Mouse (Mus musculus): Measurements from ENCODE around the gene Hist1h2ab. TPM values are rescaled to one million over a fixed set of nuclear protein-coding genes. Genes with fewer than 3 reads are reported as not detected.
A peak's percentile ranks its signal among the peaks of the same experiment; 100 is the strongest.
"Not testable (repeated sequence)": the region's sequence is repeated elsewhere in the genome, so short reads cannot be mapped to it uniquely, and the experiment has no call there.

Hist1h2ab gene
- polyA plus RNA-seq, 1 experiment from 2014 or later = 1.1 TPM

GRCm38 (mm10) chr13:23740256-23740840 is 10.6 kb upstream of the Hist1h2ab start:
- 41% methylated on average over 13 of the region's 13 CpGs for WGBS
- no peak for ATAC-seq

GRCm38 (mm10) chr13:23740910-23741309 is 10.0 kb upstream of the Hist1h2ab start:
- H3K27me3 ChIP-seq (ENCODE audit: control insufficient read depth, insufficient read depth, low read depth, low read length) = no peaks in the 10 kb centered on the region
- H3K9me3 ChIP-seq (replicated peaks; ENCODE audit: control insufficient read depth, low read length, poor library complexity, severe bottlenecking) = no peaks in the 10 kb centered on the region
- no peak overlapping the region for H3K4me2 ChIP-seq (ENCODE audit: low read length)
- no peak overlapping the region for H3K27ac ChIP-seq (ENCODE audit: low read length)
- H3K4me3 ChIP-seq (ENCODE audit: low read depth, low read length) = no peak overlapping the region
- no peak overlapping the region for H3K9ac ChIP-seq (ENCODE audit: low read depth, low read length)
- 60% methylated on average over 5 of the region's 5 CpGs for WGBS
- peaks cover 17% of the 10 kb centered on the region for H3K4me1 ChIP-seq (ENCODE audit: control insufficient read depth, insufficient read depth, low read length)
- no peak for ATAC-seq
- no peaks in the 10 kb centered on the region for H3K36me3 ChIP-seq (ENCODE audit: control insufficient read depth, insufficient read depth, low read length)

More at GRCm38 (mm10) chr13:23740256-23740840, 10.6 kb upstream of the Hist1h2ab start:
- peak overlapping the region; percentile 95 for H3K4me2 ChIP-seq (ENCODE audit: low read length)
- H3K36me3 ChIP-seq (ENCODE audit: control insufficient read depth, insufficient read depth, low read length) = no peaks in the 10 kb centered on the region
- H3K9ac ChIP-seq (ENCODE audit: low read depth, low read length) = peak overlapping the region; percentile 45; the same call in 1 of the 2 replicates
- no peaks in the 10 kb centered on the region for H3K9me3 ChIP-seq (replicated peaks; ENCODE audit: control insufficient read depth, low read length, poor library complexity, severe bottlenecking)
- peak overlapping the region; percentile 56 for H3K27ac ChIP-seq (ENCODE audit: low read length)
- H3K27me3 ChIP-seq (ENCODE audit: control insufficient read depth, insufficient read depth, low read depth, low read length) = no peaks in the 10 kb centered on the region
- peak overlapping the region; percentile 55 for H3K4me3 ChIP-seq (ENCODE audit: low read depth, low read length)
- peaks cover 17% of the 10 kb centered on the region for H3K4me1 ChIP-seq (ENCODE audit: control insufficient read depth, insufficient read depth, low read length)

- Histone ChIP-seq H3K4me1 (ENCODE audit: control insufficient read depth, insufficient read depth, low read length) (peaks cover 17% of the 10 kb centered on the region), H3K36me3 (ENCODE audit: control insufficient read depth, insufficient read depth, low read length) (no peaks in the 10 kb centered on the region), H3K27ac (ENCODE audit: low read length) (no peak overlapping the region), H3K4me3 (ENCODE audit: low read depth, low read length) (no peak overlapping the region), H3K4me2 (ENCODE audit: low read length) (no peak overlapping the region), H3K9me3 (replicated peaks; ENCODE audit: control insufficient read depth, low read length, poor library complexity, severe bottlenecking) (no peaks in the 10 kb centered on the region), H3K9ac (ENCODE audit: low read depth, low read length) (no peak overlapping the region), H3K27me3 (ENCODE audit: control insufficient read depth, insufficient read depth, low read depth, low read length) (no peaks in the 10 kb centered on the region)
- ATAC-seq = no peak
Observed at GRCm38 (mm10) chr13:23742007-23742406, 8.9 kb upstream of the Hist1h2ab start.

DNA sequence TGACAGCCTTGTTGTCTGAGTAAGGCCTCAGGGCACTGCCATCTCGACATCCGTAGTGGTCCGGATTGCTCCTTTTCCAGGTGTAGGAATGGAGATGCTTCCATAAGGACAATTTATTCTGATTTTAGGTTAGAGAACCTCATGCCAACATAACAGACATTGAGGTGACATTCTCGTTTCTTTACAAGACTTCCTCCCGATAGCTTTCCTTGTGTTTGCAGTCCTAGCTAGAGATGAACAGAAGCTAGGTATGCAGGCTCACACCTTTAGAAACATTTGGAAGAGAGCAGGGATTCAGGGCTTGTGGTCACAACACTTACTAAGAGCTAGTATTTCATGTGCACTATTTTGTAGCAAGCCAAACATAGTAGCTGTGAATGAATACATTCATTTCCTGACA is 7.7 kb upstream of the Hist1h2ab start:
- H3K27ac ChIP-seq (ENCODE audit: low read length) = no peak overlapping the region
- ATAC-seq = no peak

GRCm38 (mm10) chr13:23743963-23744362 is 7.0 kb upstream of the Hist1h2ab start:
- Histone ChIP-seq H3K4me3 (ENCODE audit: low read depth, low read length) (no peak overlapping the region), H3K4me1 (ENCODE audit: control insufficient read depth, insufficient read depth, low read length) (peaks cover 20% of the 10 kb centered on the region), H3K27me3 (ENCODE audit: control insufficient read depth, insufficient read depth, low read depth, low read length) (no peaks in the 10 kb centered on the region), H3K9me3 (replicated peaks; ENCODE audit: control insufficient read depth, low read length, poor library complexity, severe bottlenecking) (no peaks in the 10 kb centered on the region), H3K9ac (ENCODE audit: low read depth, low read length) (no peak overlapping the region), H3K27ac (ENCODE audit: low read length) (no peak overlapping the region), H3K36me3 (ENCODE audit: control insufficient read depth, insufficient read depth, low read length) (no peaks in the 10 kb centered on the region), H3K4me2 (ENCODE audit: low read length) (no peak overlapping the region)
- no peak for ATAC-seq
- WGBS = 39% methylated on average over 4 of the region's 4 CpGs

More for the DNA sequence above, 7.7 kb upstream of the Hist1h2ab start:
- Histone ChIP-seq H3K4me3 (ENCODE audit: low read depth, low read length) (no peak overlapping the region), H3K4me2 (ENCODE audit: low read length) (no peak overlapping the region), H3K27me3 (ENCODE audit: control insufficient read depth, insufficient read depth, low read depth, low read length) (no peaks in the 10 kb centered on the region), H3K36me3 (ENCODE audit: control insufficient read depth, insufficient read depth, low read length) (no peaks in the 10 kb centered on the region), H3K4me1 (ENCODE audit: control insufficient read depth, insufficient read depth, low read length) (peaks cover 22% of the 10 kb centered on the region), H3K9me3 (replicated peaks; ENCODE audit: control insufficient read depth, low read length, poor library complexity, severe bottlenecking) (no peaks in the 10 kb centered on the region), H3K9ac (ENCODE audit: low read depth, low read length) (no peak overlapping the region)
- WGBS = 82% methylated on average over 5 of the region's 5 CpGs

DNA sequence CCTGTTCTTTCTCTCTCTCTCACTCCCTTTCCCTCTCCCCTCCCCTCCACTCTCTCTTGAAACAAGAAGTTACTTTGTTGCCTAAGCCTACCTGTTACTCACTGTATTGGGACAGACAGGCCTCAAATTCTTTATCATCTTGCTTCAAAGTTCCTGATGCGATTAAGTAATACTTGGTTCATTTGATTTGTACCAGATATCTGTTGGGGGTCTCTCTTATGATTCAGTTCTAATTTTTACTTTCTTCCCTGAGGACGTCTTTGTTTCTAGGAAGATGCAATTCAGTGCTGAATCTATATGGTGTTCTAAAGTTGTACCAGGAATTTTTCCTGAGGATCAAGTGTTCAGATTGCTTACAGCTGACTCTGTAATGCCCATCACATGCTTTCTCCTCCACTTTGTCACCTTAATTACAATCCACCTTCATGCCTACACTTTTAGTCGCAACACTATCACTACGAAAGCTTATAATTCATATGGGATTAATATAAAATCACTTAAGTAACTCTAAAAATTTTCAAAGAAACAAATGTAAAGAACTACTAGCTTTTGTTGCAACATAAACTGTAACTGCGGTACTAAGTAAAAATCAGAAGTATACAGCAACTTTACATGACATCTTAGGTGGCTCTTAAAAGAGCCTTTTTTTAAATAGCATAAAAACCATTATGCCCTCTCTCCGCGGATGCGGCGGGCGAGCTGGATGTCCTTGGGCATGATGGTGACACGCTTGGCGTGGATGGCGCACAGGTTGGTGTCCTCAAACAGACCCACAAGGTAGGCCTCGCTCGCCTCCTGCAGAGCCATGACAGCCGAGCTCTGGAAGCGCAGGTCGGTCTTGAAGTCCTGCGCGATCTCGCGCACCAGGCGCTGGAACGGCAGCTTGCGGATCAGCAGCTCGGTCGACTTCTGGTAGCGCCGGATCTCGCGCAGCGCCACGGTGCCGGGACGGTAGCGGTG is 6.2 kb upstream of the Hist1h2ab start:
- no peaks in the 10 kb centered on the region for H3K36me3 ChIP-seq (ENCODE audit: control insufficient read depth, insufficient read depth, low read length)
- peaks cover 20% of the 10 kb centered on the region for H3K4me1 ChIP-seq (ENCODE audit: control insufficient read depth, insufficient read depth, low read length)
- 2% methylated on average over 13 of the region's 36 CpGs for WGBS
- peak overlapping the region; percentile 84 for H3K4me2 ChIP-seq (ENCODE audit: low read length)
- no peaks in the 10 kb centered on the region for H3K27me3 ChIP-seq (ENCODE audit: control insufficient read depth, insufficient read depth, low read depth, low read length)
- H3K27ac ChIP-seq (ENCODE audit: low read length) = no peak overlapping the region
- peak overlapping the region; percentile 43 for H3K4me3 ChIP-seq (ENCODE audit: low read depth, low read length)
- H3K9ac ChIP-seq (ENCODE audit: low read depth, low read length) = no peak overlapping the region
- ATAC-seq = no peak
- no peaks in the 10 kb centered on the region for H3K9me3 ChIP-seq (replicated peaks; ENCODE audit: control insufficient read depth, low read length, poor library complexity, severe bottlenecking)

- H3K4me2 ChIP-seq (ENCODE audit: low read length) = peak within 1 kb of the TSS; percentile 84
- ATAC-seq = peak; percentile 72
- peak within 1 kb of the TSS; percentile 95 for H3K27ac ChIP-seq (ENCODE audit: low read length)
- H3K27me3 ChIP-seq (ENCODE audit: control insufficient read depth, insufficient read depth, low read depth, low read length) = no peaks in the 10 kb centered on the region
- no peaks in the 10 kb centered on the region for H3K9me3 ChIP-seq (replicated peaks; ENCODE audit: control insufficient read depth, low read length, poor library complexity, severe bottlenecking)
- H3K4me1 ChIP-seq (ENCODE audit: control insufficient read depth, insufficient read depth, low read length) = peaks cover 14% of the 10 kb centered on the region
- H3K36me3 ChIP-seq (ENCODE audit: control insufficient read depth, insufficient read depth, low read length) = no peaks in the 10 kb centered on the region
- under 1% methylated on average over 22 of the region's 28 CpGs for WGBS
- H3K9ac ChIP-seq (ENCODE audit: low read depth, low read length) = peak within 1 kb of the TSS; percentile 46; the same call in 1 of the 2 replicates
- peak within 1 kb of the TSS; percentile 43 for H3K4me3 ChIP-seq (ENCODE audit: low read depth, low read length)
Observed at GRCm38 (mm10) chr13:23745381-23746161, 5.4 kb upstream of the Hist1h2ab start, which contains the start of gene Hist1h3c. Hist1h3c (minus strand) TSS chr13:23745602.

GRCm38 (mm10) chr13:23746201-23747080 is 4.5 kb upstream of the Hist1h2ab start, which contains the start of gene Hist1h2bb:
Hist1h2bb (plus strand) TSS chr13:23746734.
- peak within 1 kb of the TSS; percentile 84 for H3K4me2 ChIP-seq (ENCODE audit: low read length)
- H3K9me3 ChIP-seq (replicated peaks; ENCODE audit: control insufficient read depth, low read length, poor library complexity, severe bottlenecking); H3K27me3 ChIP-seq (ENCODE audit: control insufficient read depth, insufficient read depth, low read depth, low read length); H3K36me3 ChIP-seq (ENCODE audit: control insufficient read depth, insufficient read depth, low read length): not testable (repeated sequence)
- H3K4me3 ChIP-seq (ENCODE audit: low read depth, low read length) = peak within 1 kb of the TSS; percentile 43
- H3K4me1 ChIP-seq (ENCODE audit: control insufficient read depth, insufficient read depth, low read length) = peaks cover 11% of the 10 kb centered on the region
- H3K27ac ChIP-seq (ENCODE audit: low read length) = peak within 1 kb of the TSS; percentile 95
- under 1% methylated on average over 35 of the region's 58 CpGs for WGBS
- peak within 1 kb of the TSS; percentile 46 for H3K9ac ChIP-seq (ENCODE audit: low read depth, low read length)
- ATAC-seq = peak; percentile 94

Measured in midbrain, embryonic 16.5 days (tissue).